Mouse (Mus musculus) 3134 (cell line): ENCODE measurements around the gene Kank2.
A peak's percentile ranks its signal among the peaks of the same experiment; 100 is the strongest.
"Not testable (repeated sequence)": the region's sequence is repeated elsewhere in the genome, so short reads cannot be mapped to it uniquely, and the experiment has no call there.

Experiments
- DNase-seq: peaks from one replicate; pipeline ENCODE4 v3.0.0-alpha.2; 2011; ENCODE audit warnings: low spot score; ENCODE audit not compliant: insufficient read length; ENCODE audit errors: extremely low read depth

The Kank2 gene

GRCm38 (mm10) chr9:21786906-21787305 is 11.6 kb downstream of the Kank2 start:
- peak; percentile 63 for DNase-seq

- not testable (repeated sequence) for DNase-seq
Observed at GRCm38 (mm10) chr9:21786309-21786708, 12.2 kb downstream of the Kank2 start.

DNA sequence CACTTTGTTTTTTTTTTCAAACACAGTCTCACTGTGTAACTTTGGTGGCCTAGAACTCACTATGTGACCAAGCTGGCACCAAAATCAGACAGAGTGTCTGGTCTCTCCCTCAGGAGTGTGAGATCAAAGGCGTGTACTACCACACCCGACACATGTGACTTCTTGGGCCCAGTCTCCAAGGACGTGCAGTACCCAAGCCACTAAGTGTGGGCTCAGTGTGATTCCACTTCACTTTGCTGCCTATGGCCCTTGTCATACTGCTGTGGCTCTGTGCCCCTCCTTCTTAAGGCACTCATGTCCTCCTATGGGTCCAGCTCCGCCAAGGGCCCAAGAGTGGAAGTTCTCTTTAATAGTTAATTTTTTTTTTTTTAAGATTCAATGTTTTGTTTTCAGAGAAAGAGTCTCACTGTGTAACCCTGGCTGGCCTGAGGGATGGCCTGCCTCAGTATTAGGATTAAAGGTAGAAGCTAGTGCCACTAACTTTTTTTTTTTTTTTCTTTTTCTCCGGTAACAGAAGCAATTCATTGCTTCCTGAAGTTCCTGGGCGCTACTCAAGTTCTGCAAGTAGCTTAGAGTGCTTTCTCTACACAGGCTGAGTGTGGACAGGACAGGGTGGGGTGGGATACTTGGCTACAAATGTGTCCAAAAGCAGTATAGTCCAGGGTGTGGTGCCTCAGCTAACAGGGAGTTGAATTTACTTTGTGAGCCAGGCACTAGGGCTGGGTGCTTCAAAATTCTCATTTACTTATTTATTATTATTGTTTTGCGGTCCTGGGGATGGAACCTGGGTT is 13.8 kb downstream of the Kank2 start:
- no peak for DNase-seq

DNA sequence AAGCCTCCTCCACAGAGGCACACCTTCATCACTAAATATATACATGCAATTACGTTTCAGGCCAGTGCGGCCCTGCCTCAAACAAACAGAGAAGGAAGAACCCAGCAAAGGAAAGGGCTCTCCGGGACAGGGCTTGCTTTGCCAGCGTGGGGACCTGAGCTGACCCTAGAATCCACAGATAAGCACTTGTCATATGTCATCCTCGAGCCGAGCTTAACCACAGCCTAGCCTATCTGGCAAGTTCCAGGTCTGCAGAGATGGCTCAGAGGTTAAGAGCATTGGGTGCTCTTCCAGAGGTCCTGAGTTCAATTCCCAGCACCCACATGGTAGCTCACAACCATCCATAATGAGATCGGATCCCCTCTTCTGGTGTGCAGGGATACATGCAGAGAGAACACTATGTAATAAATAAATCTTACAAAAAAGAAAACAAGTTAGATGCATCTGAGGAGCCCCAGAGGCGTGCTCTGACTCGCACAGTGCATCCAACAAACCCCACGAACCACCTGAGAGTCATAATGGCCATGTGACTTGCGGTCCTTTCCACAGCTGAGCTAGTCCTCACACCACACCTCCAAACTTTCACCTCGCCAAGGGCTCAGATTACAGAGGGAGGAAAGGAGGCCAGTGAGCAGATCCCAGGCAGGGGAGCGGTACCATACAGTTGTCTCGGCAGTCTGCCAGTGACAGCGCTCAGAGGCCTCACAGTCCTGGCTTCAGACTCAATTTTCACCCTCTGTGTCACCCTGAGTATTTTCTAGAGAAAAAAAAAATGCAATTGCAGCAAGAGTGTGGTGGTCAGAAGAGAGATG is 16.7 kb downstream of the Kank2 start:
- no peak for DNase-seq

- no peak for DNase-seq
Observed at GRCm38 (mm10) chr9:21777726-21778125, 20.8 kb downstream of the Kank2 start.

- DNase-seq = no peak
Observed at GRCm38 (mm10) chr9:21774353-21774752, 24.2 kb downstream of the Kank2 start.

DNA sequence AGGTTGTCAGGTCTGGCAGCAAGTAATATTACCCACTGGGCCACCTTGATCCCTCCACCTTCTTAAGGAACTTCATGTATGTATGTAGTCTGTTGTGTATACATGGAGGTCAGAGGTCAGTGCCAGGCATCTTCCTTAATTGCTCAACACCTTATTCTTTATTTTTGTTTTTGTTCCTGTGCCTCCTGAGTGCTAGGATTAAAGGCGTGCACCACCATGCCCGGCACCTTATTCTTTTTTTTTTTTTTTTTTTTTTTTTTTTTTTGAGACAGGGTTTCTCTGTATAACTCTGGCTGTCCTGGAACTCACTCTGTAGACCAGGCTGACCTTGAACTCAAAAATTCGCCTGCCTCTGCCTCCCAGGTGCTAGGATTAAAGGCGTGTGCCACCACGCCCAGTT is 25.1 kb downstream of the Kank2 start:
- not testable (repeated sequence) for DNase-seq

GRCm38 (mm10) chr9:21769558-21770183 is 28.9 kb downstream of the Kank2 start:
- no peak for DNase-seq

DNA sequence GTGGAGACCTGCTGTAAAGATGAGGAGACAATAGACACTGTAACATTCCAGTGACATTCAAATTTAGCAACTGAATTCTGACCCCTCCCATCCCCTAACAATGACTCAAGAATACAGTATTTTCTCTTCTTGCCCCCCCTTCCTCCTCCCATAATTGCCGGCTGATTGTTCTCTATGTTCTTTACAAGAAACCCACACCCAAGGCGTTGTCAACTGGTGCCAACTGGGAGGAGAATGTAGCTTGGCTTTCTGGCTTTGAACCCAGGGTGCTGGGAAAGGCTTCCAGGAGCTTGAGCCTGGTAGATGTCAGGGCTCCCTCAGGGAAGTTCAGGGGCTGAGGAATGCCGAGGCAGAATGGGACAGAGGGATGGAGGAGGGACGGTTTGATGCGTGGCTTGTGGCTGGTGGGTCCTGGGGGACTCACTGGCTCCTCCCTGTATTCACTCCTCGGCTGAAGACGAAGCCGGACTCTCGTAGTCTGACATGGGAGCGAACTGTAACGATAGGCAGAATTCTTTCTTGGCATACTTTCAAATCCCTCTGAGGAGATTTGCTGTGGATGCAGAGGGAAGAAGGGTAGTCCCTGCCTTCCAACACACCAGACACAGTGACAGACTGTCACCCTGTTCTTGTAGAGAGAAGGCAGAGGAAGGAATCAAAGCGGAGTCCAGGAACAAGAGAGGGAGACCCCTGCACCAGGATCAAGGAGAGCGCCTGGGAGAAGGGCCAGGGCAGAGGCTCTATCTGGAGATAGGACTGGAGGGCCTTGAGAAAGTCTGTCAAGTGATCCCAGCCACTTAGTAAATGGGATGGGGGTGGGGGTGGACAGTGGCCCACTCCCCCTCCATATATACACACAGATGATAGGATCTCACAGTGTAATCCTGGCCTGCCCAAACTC is 29.8 kb downstream of the Kank2 start:
- DNase-seq = no peak

DNA sequence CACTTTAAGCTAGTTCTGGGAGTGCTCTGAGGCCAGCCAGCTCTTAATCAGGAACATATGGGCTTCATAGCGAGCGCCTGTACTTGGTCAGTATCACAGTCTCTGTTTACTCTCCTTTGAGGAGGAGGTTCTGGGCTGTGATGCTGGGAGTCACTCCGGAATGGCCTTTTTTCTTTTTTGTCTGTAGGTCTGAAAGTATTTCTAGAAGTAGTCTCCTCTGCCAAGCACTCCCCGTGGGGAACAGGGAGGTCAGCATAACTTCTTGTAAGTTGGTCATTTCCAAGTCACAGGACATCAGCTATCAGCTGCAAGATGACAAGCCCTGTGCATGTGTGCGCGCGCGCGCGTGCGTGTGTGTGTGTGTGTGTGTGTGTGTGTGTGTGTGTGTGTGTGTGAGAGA is 30.6 kb downstream of the Kank2 start:
- DNase-seq = no peak

DNA sequence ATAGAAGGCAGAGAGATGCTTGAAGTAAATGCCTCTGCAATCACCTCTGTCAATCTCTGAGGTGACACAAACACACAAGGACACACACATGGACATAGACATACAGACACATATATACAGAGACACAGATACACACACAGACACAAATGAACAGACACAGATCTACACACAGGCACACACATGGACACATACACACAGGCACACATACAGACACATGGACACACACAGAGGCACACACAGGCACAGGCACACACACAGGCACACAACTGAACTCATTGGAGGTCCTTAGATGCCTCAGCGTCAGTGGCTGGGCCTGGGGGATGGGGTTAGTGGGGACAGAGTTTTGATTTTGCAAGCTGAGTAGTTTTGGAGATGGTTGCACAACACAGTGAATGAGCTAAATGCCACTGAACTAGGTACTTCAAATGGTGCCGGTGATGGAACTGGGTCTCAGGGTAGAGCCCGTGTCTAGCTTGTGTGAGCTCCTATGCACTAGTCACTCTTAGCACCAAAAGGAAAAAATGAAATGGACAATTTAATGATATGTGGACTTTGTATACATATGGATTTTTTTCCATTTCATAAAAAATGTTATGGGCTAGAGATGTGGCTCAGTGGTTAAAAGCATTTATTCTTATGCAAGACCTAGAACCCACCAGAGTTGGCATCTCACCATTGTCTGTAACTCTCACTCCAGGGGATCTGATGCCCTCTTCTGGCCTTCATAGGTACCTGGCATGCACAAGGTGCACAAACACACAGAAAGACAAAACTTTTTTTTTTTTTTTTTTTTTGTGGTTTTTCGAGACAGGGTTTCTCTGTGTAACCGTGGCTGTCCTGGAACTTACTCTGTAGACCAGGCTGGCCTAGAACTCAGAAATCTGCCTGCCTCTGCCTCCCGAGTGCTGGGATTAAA is 34.2 kb downstream of the Kank2 start:
- no peak for DNase-seq

DNA sequence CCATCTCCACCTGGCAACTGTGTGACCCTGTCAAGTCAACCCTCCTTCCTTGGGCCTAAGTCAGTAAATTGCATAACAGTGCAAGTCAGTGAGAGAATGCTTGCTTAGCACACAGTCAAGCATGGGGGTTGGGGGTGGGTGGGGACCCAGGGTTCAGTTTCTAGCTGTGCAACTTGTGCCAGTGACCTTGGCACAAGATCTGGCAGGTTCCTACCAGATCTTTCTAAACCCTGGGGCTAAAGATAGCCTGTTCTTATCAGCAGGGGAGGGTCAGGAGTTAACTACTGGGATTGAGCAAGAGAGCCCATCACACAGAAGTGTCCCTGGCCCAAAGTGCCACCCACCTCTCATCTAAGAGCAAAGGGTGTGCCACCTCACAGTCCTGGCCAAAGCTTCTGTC is 36.4 kb downstream of the Kank2 start:
- DNase-seq = no peak

DNA sequence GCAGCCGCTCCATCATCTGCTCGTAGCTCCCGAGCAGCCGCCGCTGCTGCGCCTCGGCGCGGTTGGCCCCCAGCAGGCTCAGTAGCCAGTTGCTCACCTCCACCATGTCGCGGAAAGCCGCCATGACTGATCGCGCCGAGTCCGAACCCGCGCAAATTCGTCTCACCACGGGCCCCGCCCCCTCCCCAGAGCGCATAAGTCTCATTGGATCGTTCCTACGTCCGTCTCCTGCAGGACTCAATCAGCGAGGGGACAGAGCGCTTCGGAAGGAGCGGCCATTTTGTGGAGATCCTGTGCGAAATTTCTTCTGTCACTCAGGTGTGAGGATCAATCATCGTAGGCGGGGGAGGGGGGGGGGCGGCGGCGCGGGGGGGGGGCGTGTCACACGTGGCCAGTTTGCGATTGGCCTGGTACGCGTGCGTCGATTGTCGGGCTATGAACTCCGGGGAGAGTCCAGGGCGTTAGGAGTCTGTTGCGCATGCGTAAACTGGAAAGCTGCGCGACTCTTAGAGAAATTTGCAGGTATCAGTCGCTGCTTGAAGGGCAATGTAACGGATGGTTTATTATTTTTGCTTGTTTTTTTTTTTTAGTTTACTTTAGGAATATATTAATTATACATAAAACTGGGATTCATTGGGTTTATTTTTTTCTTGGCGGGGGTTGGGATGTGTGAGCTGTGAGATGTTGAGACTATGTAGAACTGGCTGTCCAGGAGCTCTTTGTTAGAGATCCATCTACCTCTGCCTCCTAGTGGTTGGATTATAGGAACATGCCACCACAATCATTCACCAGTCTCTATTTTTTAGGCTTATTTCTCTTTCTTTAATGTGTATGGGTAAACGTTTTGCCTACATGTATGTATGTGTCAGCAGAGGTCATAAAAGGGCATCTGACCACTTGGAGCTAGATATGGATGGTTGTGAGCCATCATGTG is 38.1 kb downstream of the Kank2 start, which contains the start of gene Spc24:
Gene Spc24 (minus strand): TSS at position 149 of the 934 bp plus-strand sequence.
- DNase-seq = peak; percentile 89

DNA sequence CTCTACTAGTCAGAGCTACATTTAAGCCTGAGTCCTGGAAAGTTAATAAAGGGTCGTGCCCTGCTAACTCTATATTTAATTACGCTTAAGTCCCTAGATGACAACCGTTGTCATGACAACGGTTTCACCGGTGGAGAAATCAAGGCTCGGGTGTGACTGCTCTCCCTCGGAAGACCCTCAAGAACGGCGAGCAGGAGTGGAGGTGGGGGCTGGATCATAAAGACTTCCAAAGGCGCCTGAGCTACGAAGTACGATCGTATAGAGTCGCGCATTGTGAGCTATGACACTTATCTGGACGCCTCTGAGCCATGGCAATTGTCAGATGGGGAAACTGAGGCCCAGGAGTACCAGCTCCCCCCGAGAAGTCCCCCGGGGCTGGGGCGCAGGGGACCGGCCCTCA is 38.8 kb downstream of the Kank2 start:
- DNase-seq = no peak

DNA sequence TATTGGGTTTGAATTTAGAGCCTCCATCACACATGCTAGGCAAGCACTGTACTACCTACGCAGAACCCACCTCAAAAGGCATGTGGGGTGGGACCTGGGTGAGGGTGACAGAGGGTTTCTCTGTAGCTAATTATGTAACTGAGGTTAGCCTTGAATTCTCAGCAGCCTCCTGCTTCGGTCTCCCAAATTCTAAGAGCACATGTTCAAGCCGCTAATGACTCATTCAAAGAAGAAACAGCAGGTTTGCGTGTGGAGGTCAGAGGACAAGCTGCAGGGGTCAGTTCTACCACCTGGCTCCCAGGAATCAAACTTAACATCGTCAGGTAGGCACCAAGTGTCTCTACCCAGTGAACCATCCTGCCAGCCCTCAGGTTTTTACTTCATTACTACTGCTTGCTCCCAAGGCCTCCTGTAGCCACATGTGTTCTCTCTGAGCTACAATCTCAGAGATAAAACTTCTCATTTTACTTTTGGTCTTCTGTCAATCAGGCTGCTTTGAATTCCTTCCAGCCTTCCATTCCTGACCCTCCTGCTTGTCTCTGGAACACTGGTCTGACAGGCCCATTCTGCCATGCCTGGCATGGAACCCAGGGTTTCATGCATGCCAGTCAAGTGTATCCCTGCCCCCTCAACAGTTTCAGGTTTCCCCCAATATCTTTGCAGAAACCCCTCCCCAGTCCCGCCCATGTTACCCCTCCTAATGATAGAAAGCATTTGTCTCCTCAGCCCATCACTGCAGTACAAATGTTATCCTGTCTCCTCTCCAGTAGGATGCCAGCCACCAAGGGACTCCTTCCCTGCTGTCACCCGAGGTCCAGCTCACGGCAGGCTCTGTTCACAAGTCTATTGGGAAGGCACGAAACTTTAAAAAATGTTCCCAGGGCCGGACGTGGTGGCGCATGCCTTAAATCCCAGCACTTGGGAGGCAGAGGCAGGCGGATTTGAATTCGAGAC is 39.7 kb downstream of the Kank2 start:
- DNase-seq = no peak

- DNase-seq = no peak
Observed at GRCm38 (mm10) chr9:21754516-21755321, 43.8 kb downstream of the Kank2 start.
